Mouse (Mus musculus) heart, embryonic 16.5 days (tissue): ENCODE results near the gene Olfr266. TPM values are rescaled to one million over a fixed set of nuclear protein-coding genes. Genes with fewer than 3 reads are reported as not detected.

ENCODE experiments used
- ATAC-seq: fragments of 200-750 bp; cut with Nextera tagmentation; replicated peaks from 2 replicates; pipeline ENCODE4 v1.8.0; 2017; ENCODE audit warnings: moderate number of reproducible peaks; ENCODE audit not compliant: insufficient read depth, low FRiP score; ENCODE audit errors: extremely low read depth
- H3K27ac ChIP-seq: fragments of 300-500 bp; sonication (generic); 2 replicates; pipeline ENCODE4 v1.5.1; 2014; ENCODE audit warnings: mild to moderate bottlenecking, low read length, control low read depth, moderate library complexity
- H3K27me3 ChIP-seq: fragments of 300-500 bp; sonication (generic); 2 replicates; pipeline ENCODE4 v1.6.1; 2014; ENCODE audit warnings: low read length, mixed read lengths; ENCODE audit not compliant: control insufficient read depth, insufficient read depth
- H3K36me3 ChIP-seq: fragments of 300-500 bp; sonication (generic); 2 replicates; pipeline ENCODE4 v1.6.1; 2014; ENCODE audit not compliant: control insufficient read depth, insufficient read depth
- H3K4me1 ChIP-seq: fragments of 300-500 bp; sonication (generic); 2 replicates; pipeline ENCODE4 v1.6.1; 2014; ENCODE audit warnings: low read length, mixed read lengths; ENCODE audit not compliant: control insufficient read depth, insufficient read depth
- H3K4me2 ChIP-seq: fragments of 300-500 bp; sonication (generic); 2 replicates; pipeline ENCODE4 v1.6.1; 2014; ENCODE audit warnings: low read depth, mild to moderate bottlenecking, control low read depth, low read length
- H3K4me3 ChIP-seq: fragments of 300-500 bp; sonication (generic); 2 replicates; pipeline ENCODE4 v1.5.1; 2014; ENCODE audit warnings: mild to moderate bottlenecking, control low read depth, low read length
- H3K9ac ChIP-seq: fragments of 300-500 bp; sonication (generic); 2 replicates; pipeline ENCODE4 v1.6.1; 2014; ENCODE audit warnings: low read length, control low read depth
- H3K9me3 ChIP-seq: fragments of 300-500 bp; sonication (generic); replicated peaks from 2 replicates; pipeline ENCODE4 v1.6.1; 2016; ENCODE audit warnings: low read length; ENCODE audit not compliant: control insufficient read depth
- WGBS: fragments of 180-500 bp; shearing (Covaris S2); extraction: QIAGEN DNeasy Blood & Tissue Kit; methylation state at CpG from one replicate; pipeline ENCODE4 v1.1.7; 2014; 5-methylcytosine and 5-hydroxymethylcytosine counted together
- polyA plus RNA-seq: library from polyadenylated mRNA; unstranded; fragments of >200 nt; fragmentation: Nextera tagmentation; extraction: Ambion mirVana; gene quantifications from 2 replicates; pipeline ENCODE4 v1.2.1, GENCODE M21; 2015

Gene Olfr266
- polyA plus RNA-seq, 1 experiment from 2014 or later: not detected

DNA sequence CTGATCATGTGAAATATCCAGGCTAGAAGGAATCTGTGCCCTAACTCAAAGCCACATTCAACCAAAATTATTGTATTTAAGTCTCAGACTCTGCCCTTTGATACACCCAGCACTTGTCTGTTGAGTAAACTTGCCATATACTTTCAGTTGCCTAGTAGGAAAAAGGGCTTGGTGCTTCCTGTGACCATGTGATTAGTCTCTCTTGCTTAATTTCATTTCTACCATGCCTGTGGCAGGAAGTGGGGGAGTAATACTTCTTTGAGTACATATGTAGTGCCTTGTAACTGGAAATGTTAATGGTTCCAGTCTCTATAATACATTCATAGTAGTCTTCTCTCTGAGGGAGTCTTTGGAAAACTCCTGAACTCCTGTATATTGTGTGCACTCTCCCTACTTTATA, 38.1 kb downstream of the Olfr266 start:
- Histone ChIP-seq H3K27ac (peak overlapping the region; percentile 27), H3K9me3 (no peaks in the 10 kb centered on the region), H3K4me3 (no peak overlapping the region; the same call in 1 of the 2 replicates), H3K36me3 (no peaks in the 10 kb centered on the region), H3K27me3 (no peaks in the 10 kb centered on the region), H3K4me1 (no peaks in the 10 kb centered on the region), H3K9ac (no peak overlapping the region), H3K4me2 (no peak overlapping the region)
- ATAC-seq: no peak

DNA sequence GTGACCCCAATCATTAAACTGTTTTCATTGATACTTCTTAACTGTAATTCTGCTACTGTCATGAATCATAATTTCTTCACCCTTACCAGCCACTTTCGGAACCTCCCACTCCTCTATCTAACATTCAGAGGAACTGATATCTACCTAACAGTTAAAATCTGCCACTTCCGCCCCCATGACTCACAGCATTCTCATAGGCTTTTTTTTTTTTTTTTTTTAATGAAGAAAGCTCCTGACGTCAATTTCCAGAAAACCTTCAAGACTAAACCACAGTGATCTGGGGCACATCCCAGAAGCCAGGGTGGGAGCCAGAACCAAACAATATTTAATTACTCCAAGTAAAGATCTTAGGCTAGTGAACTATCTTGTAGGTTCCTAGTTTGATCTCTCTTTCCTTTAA, 41.0 kb downstream of the Olfr266 start:
- no peak for ATAC-seq
- Histone ChIP-seq H3K4me1 (no peaks in the 10 kb centered on the region), H3K9me3 (no peaks in the 10 kb centered on the region), H3K36me3 (no peaks in the 10 kb centered on the region), H3K4me3 (no peak overlapping the region), H3K27ac (no peak overlapping the region), H3K9ac (no peak overlapping the region), H3K4me2 (no peak overlapping the region), H3K27me3 (no peaks in the 10 kb centered on the region)
- WGBS: 57% methylated on average over 3 of the region's 3 CpGs

DNA sequence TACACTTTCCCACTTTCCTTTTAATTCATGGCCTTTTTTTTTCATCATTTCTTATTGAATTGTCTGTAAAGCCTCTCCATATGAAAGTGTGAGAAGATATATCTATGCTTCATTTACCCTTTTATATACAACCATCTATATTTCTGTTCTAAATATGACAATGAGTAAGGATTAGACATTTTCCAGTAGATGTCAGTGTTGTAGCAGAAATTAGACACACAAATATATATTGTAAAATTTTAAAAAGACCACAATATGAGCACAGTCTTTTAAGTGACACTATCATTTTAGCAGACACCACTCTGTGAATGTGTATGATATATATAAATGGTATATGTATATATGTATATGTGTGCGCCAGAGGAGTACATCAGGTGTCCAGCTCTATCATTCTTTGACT, 54.3 kb downstream of the Olfr266 start:
- no peaks in the 10 kb centered on the region for H3K9me3 ChIP-seq
- no peak overlapping the region for H3K27ac ChIP-seq
- H3K4me2 ChIP-seq: no peak overlapping the region
- no peak overlapping the region for H3K4me3 ChIP-seq
- H3K27me3 ChIP-seq: no peaks in the 10 kb centered on the region
- WGBS: 68% methylated on average over 1 of the region's 1 CpGs
- H3K4me1 ChIP-seq: no peaks in the 10 kb centered on the region
- H3K36me3 ChIP-seq: no peaks in the 10 kb centered on the region
- ATAC-seq: no peak
- H3K9ac ChIP-seq: no peak overlapping the region

Other genes with a start within 250 kb of the Olfr266 start
- 10.4 and 13.3 TPM in 2 replicates for gene Lrif1, start 141.3 kb downstream of the Olfr266 start, polyA plus RNA-seq
- gene Cd53, start 36.1 kb downstream of the Olfr266 start, polyA plus RNA-seq: 9.3 and 13.5 TPM in 2 replicates
- gene Kcna3, start 209.9 kb upstream of the Olfr266 start, polyA plus RNA-seq: 1.7 and 3.0 TPM in 2 replicates